Mouse (Mus musculus): ENCODE results near the gene Hoxb13. TPM values are rescaled to one million over a fixed set of nuclear protein-coding genes. Genes with fewer than 3 reads are reported as not detected.

Hoxb13 gene
- polyA plus RNA-seq (2014; fragmentation: Nextera tagmentation; extraction: Ambion mirVana), result not detected in 2 replicates

DNA sequence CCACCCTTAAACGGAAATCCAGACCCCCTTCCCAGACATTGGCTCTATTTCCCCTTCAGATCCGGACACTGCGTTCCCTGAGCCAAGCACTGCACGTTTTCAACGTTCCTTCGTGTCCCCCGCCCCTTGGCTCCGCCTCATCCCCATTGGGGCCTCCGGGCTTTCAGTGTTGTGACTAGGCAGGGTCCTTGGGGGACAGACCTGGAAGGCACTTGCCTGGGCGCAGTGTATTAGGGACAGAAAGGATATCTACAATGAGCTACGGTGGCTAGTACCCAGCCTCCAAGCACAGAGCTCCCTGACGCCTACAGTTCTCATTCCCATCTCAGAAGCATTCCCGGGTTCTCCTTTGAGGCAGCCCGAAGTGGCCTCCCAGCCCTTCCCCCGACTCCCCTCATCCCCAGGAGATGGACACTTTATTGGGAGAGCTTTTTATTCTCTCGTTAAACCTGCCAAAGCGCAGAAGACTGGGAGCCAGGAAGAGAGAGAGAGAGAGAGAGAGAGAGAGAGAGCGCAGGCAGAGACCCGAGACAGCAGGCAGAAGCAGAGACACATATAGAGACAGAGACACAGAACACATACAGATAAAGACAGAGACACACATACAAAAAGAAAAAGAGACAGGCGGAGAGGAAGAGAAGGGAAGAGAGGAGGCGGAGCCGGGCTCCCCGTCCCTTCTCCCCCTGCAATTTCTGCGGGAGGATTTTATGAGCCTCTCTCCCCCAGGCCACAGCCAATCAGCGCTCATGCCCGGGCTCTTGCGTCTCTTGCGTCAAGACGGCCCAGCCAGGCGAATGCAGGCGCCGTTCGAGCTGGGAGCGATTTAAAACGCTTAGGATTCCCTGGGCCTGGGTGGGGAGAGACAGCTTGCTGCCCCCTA lies at the start of gene Hoxb13:
Hoxb13 (plus strand) TSS at position 796 of the 880 bp plus-strand sequence.
- Histone ChIP-seq H3K4me2 (peak within 1 kb of the TSS; percentile 50), H3K27me3 (ENCODE audit: insufficient read depth, low read length) (peaks cover 99% of the 10 kb centered on the region), H3K27ac (ENCODE audit: low read depth) (no peak within 1 kb of the TSS), H3K36me3 (ENCODE audit: insufficient read depth) (no peaks in the 10 kb centered on the region), H3K4me1 (ENCODE audit: insufficient read depth) (no peaks in the 10 kb centered on the region; the same call in 1 of the 2 replicates), H3K9me3 (ENCODE audit: low read depth, low read length) (no peaks in the 10 kb centered on the region), H3K4me3 (ENCODE audit: low read depth, low read length) (peak within 1 kb of the TSS; percentile 17), H3K9ac (no peak within 1 kb of the TSS)
- no peak for TF ChIP-seq CTCF (IDR thresholded peaks at IDR 0.05; ENCODE audit: low read depth)
- ATAC-seq (ENCODE audit: insufficient read depth) (peak; percentile 73; the same call in 1 of the 2 replicates), DNase-seq (peak; percentile 75)
- WGBS, result 1% methylated on average over 34 of the region's 35 CpGs

DNA sequence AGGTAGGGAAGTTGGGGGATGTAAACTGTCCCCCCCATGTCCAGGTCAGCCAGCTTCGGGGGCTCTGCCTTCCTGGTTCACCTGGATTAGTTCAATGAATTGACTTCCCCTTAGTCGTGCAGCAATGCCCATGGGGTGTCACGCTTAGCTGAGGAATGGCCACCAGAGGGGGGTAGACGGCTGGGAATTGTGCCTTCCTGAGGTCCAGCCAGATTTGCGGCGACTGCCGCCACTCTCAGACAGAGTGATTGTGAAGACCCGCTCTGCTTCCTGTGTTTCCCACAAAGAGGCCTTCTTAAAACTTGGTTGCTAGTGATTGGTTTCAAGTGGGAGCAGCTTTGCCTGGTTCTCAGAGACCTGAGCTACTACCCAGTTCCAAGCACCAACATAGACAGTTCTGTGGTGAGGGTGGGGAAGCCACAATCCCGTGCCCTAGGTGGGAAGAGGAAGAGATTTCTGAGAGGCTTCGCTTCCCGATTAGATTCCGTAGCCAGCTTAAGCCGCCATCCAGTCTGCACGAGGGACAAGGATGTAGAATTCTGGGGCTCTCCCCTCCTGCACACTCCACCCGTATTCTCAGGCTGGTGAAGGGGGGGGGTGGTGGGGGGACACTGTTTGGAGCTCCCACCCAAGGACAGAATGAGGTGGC lies 48.4 kb upstream of the Hoxb13 start:
- Histone ChIP-seq H3K4me1 (ENCODE audit: insufficient read depth) (no peaks in the 10 kb centered on the region), H3K9me3 (ENCODE audit: low read depth, low read length) (no peaks in the 10 kb centered on the region), H3K4me3 (ENCODE audit: low read depth, low read length) (peak overlapping the region; percentile 12; the same call in 1 of the 2 replicates), H3K9ac (no peak overlapping the region), H3K27me3 (ENCODE audit: insufficient read depth, low read length) (peaks cover 29% of the 10 kb centered on the region; the same call in 1 of the 2 replicates), H3K27ac (ENCODE audit: low read depth) (no peak overlapping the region), H3K4me2 (peak overlapping the region; percentile 51), H3K36me3 (ENCODE audit: insufficient read depth) (no peaks in the 10 kb centered on the region)
- peak; percentile 95 for DNase-seq
- peak; percentile 87 for ATAC-seq (ENCODE audit: insufficient read depth)
- 2% methylated on average over 15 of the region's 15 CpGs for WGBS
- peak; percentile 94 for TF ChIP-seq CTCF (IDR thresholded peaks at IDR 0.05; ENCODE audit: low read depth)

DNA sequence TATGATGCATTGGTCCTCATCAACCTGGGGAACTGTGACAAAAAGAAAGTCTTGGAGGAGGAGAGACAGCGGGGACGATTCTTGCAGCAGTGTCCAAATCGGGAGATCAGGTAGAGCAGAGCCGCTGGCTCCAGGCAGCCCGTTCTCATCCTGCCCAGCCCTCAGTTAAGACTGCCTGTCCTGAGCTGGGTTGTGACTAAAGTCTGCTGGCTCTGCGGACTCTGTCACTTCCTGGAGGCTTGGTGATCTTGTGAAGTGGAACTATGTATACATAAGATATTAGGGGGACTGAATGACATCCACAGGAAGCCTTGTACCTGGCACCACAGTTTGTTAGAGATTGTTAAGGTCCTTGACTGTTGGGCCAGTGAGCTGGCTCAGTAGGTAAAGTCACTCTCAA lies 46.6 kb upstream of the Hoxb13 start:
- peaks cover 31% of the 10 kb centered on the region for H3K27me3 ChIP-seq (ENCODE audit: insufficient read depth, low read length)
- H3K4me3 ChIP-seq (ENCODE audit: low read depth, low read length), result no peak overlapping the region
- no peak overlapping the region for H3K9ac ChIP-seq
- no peak overlapping the region for H3K27ac ChIP-seq (ENCODE audit: low read depth)
- WGBS, result 58% methylated on average over 6 of the region's 6 CpGs
- H3K4me2 ChIP-seq, result no peak overlapping the region
- no peaks in the 10 kb centered on the region for H3K9me3 ChIP-seq (ENCODE audit: low read depth, low read length)
- H3K4me1 ChIP-seq (ENCODE audit: insufficient read depth), result no peaks in the 10 kb centered on the region
- no peak for TF ChIP-seq CTCF (IDR thresholded peaks at IDR 0.05; ENCODE audit: low read depth)
- DNase-seq (no peak), ATAC-seq (ENCODE audit: insufficient read depth) (no peak)
- no peaks in the 10 kb centered on the region for H3K36me3 ChIP-seq (ENCODE audit: insufficient read depth)

DNA sequence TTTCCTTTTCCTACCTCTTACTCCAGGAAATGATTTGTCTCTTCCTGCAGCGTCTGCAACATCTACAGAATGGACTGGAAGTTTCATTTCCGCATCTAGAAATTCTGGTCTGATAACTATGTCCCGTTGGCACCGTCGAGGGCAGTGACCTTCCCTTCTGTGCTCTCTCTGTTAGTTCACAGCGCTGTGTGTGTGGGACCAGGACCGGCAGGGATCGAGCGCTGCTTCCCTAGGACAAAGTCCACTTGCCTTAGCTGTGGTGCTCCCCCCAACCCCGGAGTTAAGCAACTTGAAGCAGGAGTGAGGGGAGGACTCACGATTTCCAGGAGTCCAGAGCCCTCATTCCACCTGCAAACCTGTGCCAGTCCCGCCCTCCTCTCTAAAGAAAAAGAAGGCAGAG lies 29.3 kb upstream of the Hoxb13 start:
- WGBS, result 58% methylated on average over 12 of the region's 12 CpGs
- no peaks in the 10 kb centered on the region for H3K4me1 ChIP-seq (ENCODE audit: insufficient read depth)
- no peak for ATAC-seq (ENCODE audit: insufficient read depth)
- H3K4me2 ChIP-seq, result no peak overlapping the region
- H3K27ac ChIP-seq (ENCODE audit: low read depth), result no peak overlapping the region
- H3K4me3 ChIP-seq (ENCODE audit: low read depth, low read length), result no peak overlapping the region
- H3K9me3 ChIP-seq (ENCODE audit: low read depth, low read length), result no peaks in the 10 kb centered on the region
- H3K9ac ChIP-seq, result no peak overlapping the region
- no peak for DNase-seq
- H3K36me3 ChIP-seq (ENCODE audit: insufficient read depth), result no peaks in the 10 kb centered on the region
- no peak for TF ChIP-seq CTCF (IDR thresholded peaks at IDR 0.05; ENCODE audit: low read depth)
- H3K27me3 ChIP-seq (ENCODE audit: insufficient read depth, low read length), result peaks cover 63% of the 10 kb centered on the region

GRCm38 (mm10) chr11:96168125-96168524 lies 26.0 kb upstream of the Hoxb13 start:
- WGBS, result 34% methylated on average over 9 of the region's 9 CpGs
- Histone ChIP-seq H3K36me3 (ENCODE audit: insufficient read depth) (no peaks in the 10 kb centered on the region), H3K4me3 (ENCODE audit: low read depth, low read length) (no peak overlapping the region), H3K27ac (ENCODE audit: low read depth) (no peak overlapping the region), H3K9ac (no peak overlapping the region), H3K27me3 (ENCODE audit: insufficient read depth, low read length) (peaks cover 96% of the 10 kb centered on the region), H3K4me1 (ENCODE audit: insufficient read depth) (no peaks in the 10 kb centered on the region), H3K4me2 (no peak overlapping the region), H3K9me3 (ENCODE audit: low read depth, low read length) (no peaks in the 10 kb centered on the region)
- no peak for TF ChIP-seq CTCF (IDR thresholded peaks at IDR 0.05; ENCODE audit: low read depth)
- ATAC-seq (ENCODE audit: insufficient read depth) (no peak), DNase-seq (no peak)

DNA sequence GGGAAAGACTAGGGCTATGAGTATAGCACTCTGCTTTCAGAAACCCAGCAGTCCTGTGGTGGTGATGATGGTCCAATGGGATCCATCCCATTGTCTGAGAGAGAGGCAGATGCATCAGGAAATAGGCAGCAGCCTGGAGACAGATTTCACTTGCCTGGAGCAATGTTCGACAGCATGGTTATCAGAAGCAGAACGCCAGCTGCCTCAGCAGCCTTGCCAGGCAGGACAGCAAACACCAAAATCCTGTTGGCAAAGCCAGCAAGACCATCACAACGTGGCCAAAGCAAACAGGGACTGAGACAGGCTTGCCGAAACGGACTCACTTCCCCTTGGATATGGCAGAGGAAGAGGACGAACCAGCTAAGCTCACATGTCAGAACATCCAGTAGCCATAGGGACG lies 25.1 kb upstream of the Hoxb13 start:
- ATAC-seq (ENCODE audit: insufficient read depth) (no peak), DNase-seq (no peak)
- no peaks in the 10 kb centered on the region for H3K9me3 ChIP-seq (ENCODE audit: low read depth, low read length)
- no peak overlapping the region for H3K4me3 ChIP-seq (ENCODE audit: low read depth, low read length)
- H3K4me2 ChIP-seq, result no peak overlapping the region
- H3K36me3 ChIP-seq (ENCODE audit: insufficient read depth), result no peaks in the 10 kb centered on the region
- TF ChIP-seq CTCF (IDR thresholded peaks at IDR 0.05; ENCODE audit: low read depth), result no peak
- peaks cover 98% of the 10 kb centered on the region for H3K27me3 ChIP-seq (ENCODE audit: insufficient read depth, low read length)
- no peak overlapping the region for H3K27ac ChIP-seq (ENCODE audit: low read depth)
- 17% methylated on average over 7 of the region's 7 CpGs for WGBS
- no peaks in the 10 kb centered on the region for H3K4me1 ChIP-seq (ENCODE audit: insufficient read depth)
- no peak overlapping the region for H3K9ac ChIP-seq
